Comparison of ENCODE assay signal across 9 mouse cellular contexts in genomic region chr12:86770261-86770670, GRCm38 (mm10). TPM values are rescaled to one million over a fixed set of nuclear protein-coding genes. Genes with fewer than 3 reads are reported as not detected.
DNase-seq lines count a peak whose midpoint lies in the region; ATAC-seq and TF ChIP-seq lines count a peak whose summit lies in the region.
"Had no signal": no experiment of that assay in that cellular context is flagged by ENCODE, and none has a peak within 500 bp of the region (broad histone marks: within the 10 kb centered on the region; RNA-seq: fewer than 3 reads in every experiment).

No protein-coding gene starts in this region.

- H3K27ac ChIP-seq in left cerebral cortex, adult 2 months = peak overlapping the region; percentile 69
- H3K27ac ChIP-seq in intestine, embryonic 16.5 days (ENCODE audit: low read length) = peak overlapping the region; percentile 31; the same call in 1 of the 2 replicates

- TF ChIP-seq CTCF in left cerebral cortex, adult 2 months (IDR thresholded peaks at IDR 0.05) = no peak
- no peak for TF ChIP-seq CTCF in brain, embryonic 14.5 days (IDR thresholded peaks at IDR 0.05; ENCODE audit: borderline replicate concordance, extremely low read depth, insufficient read depth, insufficient read length)

- H3K9me3 ChIP-seq in intestine, embryonic 16.5 days (ENCODE audit: control insufficient read depth, low read length) = no peaks in the 10 kb centered on the region

- H3K4me3 ChIP-seq in left cerebral cortex, adult 2 months = no peak overlapping the region
- H3K4me3 ChIP-seq in intestine, embryonic 16.5 days (ENCODE audit: low read length) = no peak overlapping the region

- DNase-seq in left cerebral cortex, adult 2 months (ENCODE audit: extremely low spot score in 1 of 2, low spot score in 2 of 2) = peak in 1 of 2 experiments; percentile 39
- DNase-seq in left cerebral cortex, postnatal 36 days (ENCODE audit: low spot score in 2 of 2) = no peak
- peak; percentile 78 for DNase-seq in brain, embryonic 14.5 days (ENCODE audit: low read depth)
- DNase-seq in gastrocnemius, adult 18-20 months (ENCODE audit: low spot score) = peak; percentile 74
- peak; percentile 88 for DNase-seq in lung, postnatal 14 days
- no peak for DNase-seq in embryo, embryonic 10.5 days (ENCODE audit: low spot score)

- no peak overlapping the region for H3K4me2 ChIP-seq in intestine, embryonic 16.5 days (ENCODE audit: low read depth, low read length)

- H3K36me3 ChIP-seq in intestine, embryonic 16.5 days (ENCODE audit: control insufficient read depth, insufficient read depth, low read length) = no peaks in the 10 kb centered on the region

- no peak for TF ChIP-seq POLR2A in brain, embryonic 14.5 days (IDR thresholded peaks at IDR 0.05; ENCODE audit: borderline replicate concordance, extremely low read depth, insufficient read depth, insufficient read length, poor library complexity, severe bottlenecking)

- H3K27me3 ChIP-seq in intestine, embryonic 16.5 days (replicated peaks; ENCODE audit: control insufficient read depth, insufficient read depth, low read length) = no peaks in the 10 kb centered on the region

- ATAC-seq in intestine, embryonic 16.5 days = no peak
- no peak for ATAC-seq in granulocyte monocyte progenitor cell, adult 5-6 weeks (replicated peaks; ENCODE audit: poor library complexity, severe bottlenecking)

- peaks cover 4% of the 10 kb centered on the region; the same call in 1 of the 2 replicates for H3K4me1 ChIP-seq in intestine, embryonic 16.5 days (ENCODE audit: control insufficient read depth, insufficient read depth, low read length)

- intact Hi-C loops in left cerebral cortex, adult 2 months (cut with DNase I) = no loop called here
- intact Hi-C loops in left cerebral cortex, postnatal 36 days (cut with DNase I) = loop anchor here (5.0 kb wide), 2 partner anchors 152 to 177 kb away; partner anchors contain the start of gene Cipc

- 34% methylated on average over 4 of the region's 4 CpGs for WGBS in intestine, embryonic 16.5 days

- no peak overlapping the region for H3K9ac ChIP-seq in intestine, embryonic 16.5 days (ENCODE audit: low read depth, low read length)

RNA-seq across cellular contexts. Expression of gene Lrrc74a, which starts 36.1 kb away (rescaled TPM):
- total RNA-seq in left cerebral cortex, adult 2 months (2021) = not detected
- not detected for total RNA-seq in left cerebral cortex, postnatal 36 days (2021)
- not detected in 2 replicates for polyA plus RNA-seq in brain, embryonic 14.5 days (2012; rRNA removed)
- not detected for total RNA-seq in gastrocnemius, adult 18-20 months (2021)
- polyA plus RNA-seq in intestine, embryonic 16.5 days (2015; fragmentation: Nextera tagmentation; extraction: Ambion mirVana) = not detected in 2 replicates
- total RNA-seq in granulocyte monocyte progenitor cell, adult 5-6 weeks (2014; fragmentation: Nextera tagmentation) = not detected in 2 replicates
- total RNA-seq in granulocyte monocyte progenitor cell, adult 5-6 weeks (2017) = not detected in 2 replicates
- total RNA-seq: MEL had no signal

RNA-seq across cellular contexts. Expression of gene Angel1, which starts 44.0 kb away (rescaled TPM):
- total RNA-seq in left cerebral cortex, adult 2 months (2021) = 1 to 10 TPM; 6.5 TPM
- total RNA-seq in left cerebral cortex, postnatal 36 days (2021) = 1 to 10 TPM; 8.0 to 9.4 TPM
- polyA plus RNA-seq in brain, embryonic 14.5 days (2012; rRNA removed) = 17.3 and 17.8 TPM in 2 replicates
- total RNA-seq in gastrocnemius, adult 18-20 months (2021) = 1 to 10 TPM; 4.2 TPM
- polyA plus RNA-seq in intestine, embryonic 16.5 days (2015; fragmentation: Nextera tagmentation; extraction: Ambion mirVana) = 4.8 and 5.3 TPM in 2 replicates
- 7.2 and 9.7 TPM in 2 replicates for total RNA-seq in granulocyte monocyte progenitor cell, adult 5-6 weeks (2014; fragmentation: Nextera tagmentation)
- 0.62 and 2.8 TPM in 2 replicates for total RNA-seq in granulocyte monocyte progenitor cell, adult 5-6 weeks (2017)

Comparison
In these comparisons a context has a peak if more than half of its experiments do, and no peak if none do; other contexts are left out.
1. DNase-seq: peak in brain, embryonic 14.5 days (single experiment), gastrocnemius, adult 18-20 months (single experiment) and lung, postnatal 14 days (single experiment); none in left cerebral cortex, postnatal 36 days (0 of 2) and embryo, embryonic 10.5 days (single experiment).